In genomic region chr15:89477091-89477491, GRCm38 (mm10) we compare ENCODE assay signal across 7 mouse cellular contexts. TPM values are rescaled to one million over a fixed set of nuclear protein-coding genes. Genes with fewer than 3 reads are reported as not detected.
DNase-seq lines count a peak whose midpoint lies in the region; ATAC-seq and TF ChIP-seq lines count a peak whose summit lies in the region.

Gene Arsa, minus strand, starts transcription at chr15:89477425.

- no peak for TF ChIP-seq EP300 in MEL (IDR thresholded peaks at IDR 0.05; ENCODE audit: low read depth in 1 of 2, low read length in 2 of 2)

- no peak for TF ChIP-seq POLR2A in MEL (IDR thresholded peaks at IDR 0.05; ENCODE audit: control insufficient read depth in 1 of 2, insufficient read depth in 1 of 2, low read depth in 1 of 2, low read length in 2 of 2, poor library complexity in 1 of 2)
- no peak for TF ChIP-seq POLR2A in olfactory bulb, adult 2 months (IDR thresholded peaks at IDR 0.05; ENCODE audit: insufficient read depth, low read depth, low read length)

- no peaks in the 10 kb centered on the region for H3K27me3 ChIP-seq in MEL (ENCODE audit: control insufficient read depth in 1 of 2, insufficient read depth in 2 of 2, low read length in 2 of 2)
- no peaks in the 10 kb centered on the region; the same call in 1 of the 2 replicates for H3K27me3 ChIP-seq in heart, embryonic 10.5 days (ENCODE audit: insufficient read depth, poor library complexity, severe bottlenecking)
- H3K27me3 ChIP-seq in kidney, embryonic 14.5 days (ENCODE audit: control insufficient read depth, insufficient read depth, low read length): no peaks in the 10 kb centered on the region
- H3K27me3 ChIP-seq in liver, embryonic 15.5 days: no peaks in the 10 kb centered on the region

- peak within 1 kb of the TSS; percentile 90 for H3K4me2 ChIP-seq in kidney, embryonic 14.5 days (replicated peaks; ENCODE audit: low read depth, low read length)
- H3K4me2 ChIP-seq in liver, embryonic 15.5 days: peak within 1 kb of the TSS; percentile 89

- peak within 1 kb of the TSS; percentile 74 for H3K9ac ChIP-seq in MEL (ENCODE audit: control insufficient read depth, low read depth, low read length, poor library complexity, severe bottlenecking)
- peak within 1 kb of the TSS; percentile 63 for H3K9ac ChIP-seq in kidney, embryonic 14.5 days (ENCODE audit: low read depth, low read length)
- H3K9ac ChIP-seq in liver, embryonic 15.5 days: peak within 1 kb of the TSS; percentile 54; the same call in 1 of the 2 replicates

- H3K36me3 ChIP-seq in MEL (ENCODE audit: control insufficient read depth in 1 of 2, insufficient read depth in 2 of 2, low read length in 2 of 2): no peaks in the 10 kb centered on the region
- H3K36me3 ChIP-seq in heart, embryonic 10.5 days: 0 out of 2 replicates have a peak, but pooled peaks cover 3% of the 10 kb centered on the region
- no peaks in the 10 kb centered on the region for H3K36me3 ChIP-seq in kidney, embryonic 14.5 days (ENCODE audit: control insufficient read depth, insufficient read depth, low read length)
- H3K36me3 ChIP-seq in liver, embryonic 15.5 days (replicated peaks): no peaks in the 10 kb centered on the region

- H3K27ac ChIP-seq in MEL (ENCODE audit: control insufficient read depth, low read depth, low read length): peak within 1 kb of the TSS; percentile 91
- H3K27ac ChIP-seq in heart, embryonic 10.5 days: peak within 1 kb of the TSS; percentile 88
- peak within 1 kb of the TSS; percentile 31; the same call in 1 of the 2 replicates for H3K27ac ChIP-seq in kidney, embryonic 14.5 days (ENCODE audit: low read depth, low read length)
- peak within 1 kb of the TSS; percentile 68 for H3K27ac ChIP-seq in liver, embryonic 15.5 days (replicated peaks)
- no peak within 1 kb of the TSS for H3K27ac ChIP-seq in olfactory bulb, adult 2 months (ENCODE audit: insufficient read depth, low read depth, low read length)

- peaks cover 0 to 9% of the 10 kb centered on the region in 2 experiments; a peak in 2 of 4 replicates for H3K4me1 ChIP-seq in MEL (ENCODE audit: control insufficient read depth in 1 of 2, insufficient read depth in 2 of 2, low read length in 2 of 2)
- peaks cover 42% of the 10 kb centered on the region for H3K4me1 ChIP-seq in heart, embryonic 10.5 days
- peaks cover 5% of the 10 kb centered on the region; the same call in 1 of the 2 replicates for H3K4me1 ChIP-seq in kidney, embryonic 14.5 days (ENCODE audit: control insufficient read depth, insufficient read depth, low read length)
- peaks cover 26% of the 10 kb centered on the region for H3K4me1 ChIP-seq in liver, embryonic 15.5 days (replicated peaks)
- H3K4me1 ChIP-seq in olfactory bulb, adult 2 months (ENCODE audit: control insufficient read depth, insufficient read depth, low read length): peaks cover 29% of the 10 kb centered on the region

- TF ChIP-seq RAD21 in MEL (IDR thresholded peaks at IDR 0.05; ENCODE audit: low read depth, low read length): no peak

- no peak for TF ChIP-seq CTCF in MEL (IDR thresholded peaks at IDR 0.05 in 2 of 3, conservative IDR thresholded peaks at IDR 0.05 in 1 of 3; ENCODE audit: control insufficient read depth in 1 of 3, insufficient read depth in 1 of 3, low read depth in 2 of 3, low read length in 3 of 3, poor library complexity in 1 of 3, severe bottlenecking in 1 of 3)
- no peak for TF ChIP-seq CTCF in olfactory bulb, adult 2 months (IDR thresholded peaks at IDR 0.05; ENCODE audit: insufficient read depth, low read depth, low read length)

- DNase-seq in MEL (ENCODE audit: low read depth, low spot score): no peak
- peak; percentile 48 to 70 for DNase-seq in adrenal gland, postnatal 36 days
- DNase-seq in heart, embryonic 10.5 days (ENCODE audit: low spot score): no peak
- no peak for DNase-seq in frontal cortex, postnatal 14 days (ENCODE audit: low spot score in 2 of 2)

- ATAC-seq in kidney, embryonic 14.5 days (ENCODE audit: low FRiP score, low TSS enrichment): no peak
- no peak for ATAC-seq in liver, embryonic 15.5 days (ENCODE audit: insufficient read depth)

- peak within 1 kb of the TSS; percentile 71 to 76 for H3K4me3 ChIP-seq in MEL (ENCODE audit: control insufficient read depth in 1 of 2, insufficient read depth in 1 of 2, low read depth in 2 of 2, low read length in 2 of 2)
- peak within 1 kb of the TSS; percentile 70 for H3K4me3 ChIP-seq in heart, embryonic 10.5 days
- peak within 1 kb of the TSS; percentile 58 for H3K4me3 ChIP-seq in kidney, embryonic 14.5 days (ENCODE audit: low read length)
- H3K4me3 ChIP-seq in liver, embryonic 15.5 days (replicated peaks): peak within 1 kb of the TSS; percentile 64
- peak within 1 kb of the TSS; percentile 51 for H3K4me3 ChIP-seq in olfactory bulb, adult 2 months (ENCODE audit: insufficient read depth, low read depth, low read length)

- WGBS in heart, embryonic 10.5 days: 17% methylated on average over 9 of the region's 9 CpGs
- 27% methylated on average over 9 of the region's 9 CpGs for WGBS in kidney, embryonic 14.5 days
- WGBS in liver, embryonic 15.5 days (ENCODE audit: insufficient replicate concordance): 24% methylated on average over 9 of the region's 9 CpGs
- WGBS in olfactory bulb, adult 2 months: 48% methylated on average over 9 of the region's 9 CpGs

- no peaks in the 10 kb centered on the region for H3K9me3 ChIP-seq in MEL (replicated peaks; ENCODE audit: insufficient read depth, low read length)
- no peaks in the 10 kb centered on the region for H3K9me3 ChIP-seq in heart, embryonic 10.5 days
- no peaks in the 10 kb centered on the region for H3K9me3 ChIP-seq in kidney, embryonic 14.5 days (ENCODE audit: control insufficient read depth, low read length)
- no peaks in the 10 kb centered on the region for H3K9me3 ChIP-seq in liver, embryonic 15.5 days (replicated peaks)

- H3K79me2 ChIP-seq in MEL (ENCODE audit: control insufficient read depth, insufficient read depth, low read length, poor library complexity): no peaks in the 10 kb centered on the region; the same call in 1 of the 2 replicates

TF ChIP-seq in MEL, 35 proteins besides CTCF, POLR2A, EP300 and RAD21:
- no peak for TF ChIP-seq MAFK (IDR thresholded peaks at IDR 0.05; ENCODE audit: borderline replicate concordance, low read depth, low read length)
- TF ChIP-seq TCF12 (IDR thresholded peaks at IDR 0.05; ENCODE audit: low read depth, low read length): no peak
- TF ChIP-seq ELF1 (IDR thresholded peaks at IDR 0.05; ENCODE audit: low read depth, low read length): no peak
- TF ChIP-seq E2F4 (IDR thresholded peaks at IDR 0.05; ENCODE audit: borderline replicate concordance, low read depth, low read length): no peak
- no peak for TF ChIP-seq ZKSCAN1 (IDR thresholded peaks at IDR 0.05; ENCODE audit: low read depth, low read length)
- no peak for TF ChIP-seq POLR2AphosphoS5 (IDR thresholded peaks at IDR 0.05; ENCODE audit: borderline replicate concordance, low read depth, low read length)
- no peak for TF ChIP-seq ZMIZ1 (IDR thresholded peaks at IDR 0.05; ENCODE audit: low read depth, low read length)
- no peak for TF ChIP-seq NRF1 (IDR thresholded peaks at IDR 0.05; ENCODE audit: insufficient read depth, low read depth, low read length, poor library complexity, severe bottlenecking)
- TF ChIP-seq ETS1 (IDR thresholded peaks at IDR 0.05; ENCODE audit: low read depth, low read length): no peak

RNA-seq across cellular contexts. Expression of gene Arsa, which starts in this region (rescaled TPM):
- 8.4 and 9.1 TPM in 2 replicates for total RNA-seq in MEL (2012; rRNA removed)
- polyA plus RNA-seq in MEL (2012; ENCODE audit: insufficient read depth in 1 of 2, insufficient read length in 2 of 2, low read depth in 1 of 2, low replicate concordance in 2 of 2, missing spikeins in 1 of 2): 10 to 100 TPM in 1 of 2 experiments, not detected in 1; 28.1 TPM
- total RNA-seq in adrenal gland, postnatal 36 days (2021): 10 to 100 TPM; 20.7 to 22.4 TPM
- polyA plus RNA-seq in heart, embryonic 10.5 days (2016; fragmentation: Nextera tagmentation; extraction: Ambion mirVana): 14.2 and 14.3 TPM in 2 replicates
- polyA plus RNA-seq in kidney, embryonic 14.5 days (2014; fragmentation: Nextera tagmentation; extraction: Ambion mirVana): 11.1 and 12.1 TPM in 2 replicates
- polyA plus RNA-seq in liver, embryonic 15.5 days (2015; fragmentation: Nextera tagmentation; extraction: Ambion mirVana): 5.0 and 5.4 TPM in 2 replicates
- not detected in 2 replicates for polyA plus RNA-seq in olfactory bulb, adult 2 months (2012; ENCODE audit: insufficient read depth, insufficient read length, low replicate concordance, missing spikeins)

Comparison
In these comparisons a context has a peak if more than half of its experiments do, and no peak if none do; other contexts are left out.
1. DNase-seq: peak in adrenal gland, postnatal 36 days (2 of 2); none in MEL (single experiment), heart, embryonic 10.5 days (single experiment) and frontal cortex, postnatal 14 days (0 of 2).
2. Peak in every context shown above with its lines, with median percentiles within 50 percentile points of each other: H3K4me3 ChIP-seq and H3K9ac ChIP-seq.